Mouse (Mus musculus) limb, embryonic 11.5 days (tissue): Measurements from ENCODE around the gene Pdzk1ip1. TPM values are rescaled to one million over a fixed set of nuclear protein-coding genes. Genes with fewer than 3 reads are reported as not detected.

ENCODE experiments used
- ATAC-seq: fragments of 200-750 bp; cut with Nextera tagmentation; 2 replicates; pipeline ENCODE4 v1.8.0; 2017; ENCODE audit warnings: low read depth; ENCODE audit not compliant: insufficient number of reproducible peaks, low FRiP score, low TSS enrichment
- DNase-seq: peaks from one replicate; pipeline ENCODE4 v3.0.0-alpha.2; 2015; ENCODE audit warnings: low spot score
- H3K27ac ChIP-seq: fragments of 300-500 bp; sonication (generic); replicated peaks from 2 replicates; pipeline ENCODE4 v1.5.1; 2014; ENCODE audit warnings: low read depth, mild to moderate bottlenecking, low read length
- H3K27me3 ChIP-seq: fragments of 300-500 bp; sonication (generic); 2 replicates; pipeline ENCODE4 v1.6.1; 2014; ENCODE audit warnings: mild to moderate bottlenecking, low read length, mixed read lengths; ENCODE audit not compliant: control insufficient read depth, insufficient read depth
- H3K36me3 ChIP-seq: fragments of 300-500 bp; sonication (generic); 2 replicates; pipeline ENCODE4 v1.6.1; 2014; ENCODE audit warnings: mild to moderate bottlenecking, low read length, moderate library complexity, mixed read lengths; ENCODE audit not compliant: control insufficient read depth, insufficient read depth
- H3K4me1 ChIP-seq: fragments of 300-500 bp; sonication (generic); 2 replicates; pipeline ENCODE4 v1.6.1; 2014; ENCODE audit warnings: low read length, mixed read lengths; ENCODE audit not compliant: control insufficient read depth, insufficient read depth
- H3K4me2 ChIP-seq: fragments of 300-500 bp; sonication (generic); 2 replicates; pipeline ENCODE4 v1.6.1; 2014; ENCODE audit warnings: low read depth, mild to moderate bottlenecking, moderate library complexity; ENCODE audit not compliant: severe bottlenecking
- H3K4me3 ChIP-seq: fragments of 300-500 bp; sonication (generic); 2 replicates; pipeline ENCODE4 v1.5.1; 2014; ENCODE audit warnings: low read depth, low read length
- H3K9ac ChIP-seq: fragments of 300-500 bp; sonication (generic); 2 replicates; pipeline ENCODE4 v1.6.1; 2014; ENCODE audit warnings: mild to moderate bottlenecking, low read length
- H3K9me3 ChIP-seq: fragments of 300-500 bp; sonication (generic); 2 replicates; pipeline ENCODE4 v1.6.1; 2016; ENCODE audit warnings: low read length; ENCODE audit not compliant: control insufficient read depth
- WGBS: fragments of 180-500 bp; shearing (Covaris S2); extraction: QIAGEN DNeasy Blood & Tissue Kit; methylation state at CpG from one replicate; pipeline ENCODE4 v1.1.7; 2014; 5-methylcytosine and 5-hydroxymethylcytosine counted together
- polyA plus RNA-seq: library from polyadenylated mRNA; unstranded; fragments of >200 nt; fragmentation: Nextera tagmentation; extraction: Ambion mirVana; gene quantifications from 2 replicates; pipeline ENCODE4 v1.2.1, GENCODE M21; 2014

Pdzk1ip1 gene
- polyA plus RNA-seq, 1 experiment from 2014 or later, result 12.3 TPM

DNA sequence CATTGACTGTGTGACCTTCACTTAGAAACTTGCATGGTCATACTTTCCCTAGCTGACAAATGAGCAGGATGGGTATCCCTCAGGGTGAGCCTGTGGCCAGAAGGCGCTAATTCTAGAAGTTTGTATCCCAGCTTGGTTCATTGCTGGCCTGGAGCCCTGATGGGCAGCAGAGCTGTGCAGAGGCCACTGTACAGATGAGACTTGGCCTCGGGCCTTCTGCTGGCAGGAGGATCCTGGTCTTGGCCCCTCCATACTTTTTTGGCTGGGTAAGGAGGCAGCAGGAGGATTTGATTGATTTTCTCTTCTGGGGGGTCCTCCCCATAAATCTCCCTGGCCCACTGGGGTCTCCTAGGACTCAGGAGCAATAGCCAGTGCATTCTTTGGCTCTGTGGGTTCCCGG is 5.5 kb upstream of the Pdzk1ip1 start:
- H3K4me1 ChIP-seq, result 0 out of 2 replicates have a peak, but pooled peaks cover 5% of the 10 kb centered on the region
- H3K9ac ChIP-seq, result no peak overlapping the region
- ATAC-seq (no peak), DNase-seq (no peak)
- H3K27me3 ChIP-seq, result peaks cover 5% of the 10 kb centered on the region; the same call in 1 of the 2 replicates
- H3K4me3 ChIP-seq, result no peak overlapping the region
- H3K36me3 ChIP-seq, result no peaks in the 10 kb centered on the region
- no peak overlapping the region for H3K27ac ChIP-seq
- H3K4me2 ChIP-seq, result no peak overlapping the region
- WGBS, result 81% methylated on average over 3 of the region's 3 CpGs
- H3K9me3 ChIP-seq, result no peaks in the 10 kb centered on the region

DNA sequence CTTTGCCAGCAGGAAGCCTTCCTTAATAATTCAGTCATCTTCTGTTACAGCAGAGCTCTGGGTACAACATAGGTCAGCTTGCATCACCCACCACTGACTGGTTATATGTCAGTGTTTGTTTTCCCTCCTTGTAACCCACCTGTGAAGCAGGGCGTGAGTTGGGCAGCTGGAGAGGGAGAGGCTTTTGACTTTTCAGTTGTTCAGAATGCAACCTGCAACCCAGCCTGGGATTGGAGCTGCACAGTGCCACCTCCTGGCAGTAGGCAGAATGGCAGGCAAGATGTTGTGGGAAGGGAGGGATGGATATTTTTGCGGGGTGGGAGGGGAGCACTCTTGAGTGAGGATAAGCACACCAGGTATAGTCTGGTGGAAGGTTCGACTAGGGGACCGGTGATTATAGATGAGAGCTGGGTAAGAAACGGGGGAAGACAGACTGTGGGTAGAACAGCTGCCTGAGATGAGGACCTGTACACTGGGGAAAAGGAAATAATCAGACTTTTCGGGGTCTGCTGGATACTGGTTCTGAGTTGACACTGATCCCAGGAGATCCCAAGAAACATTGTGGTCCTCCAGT is 2.9 kb upstream of the Pdzk1ip1 start:
- no peak overlapping the region for H3K4me3 ChIP-seq
- no peaks in the 10 kb centered on the region for H3K36me3 ChIP-seq
- H3K9me3 ChIP-seq, result no peaks in the 10 kb centered on the region
- H3K4me1 ChIP-seq, result no peaks in the 10 kb centered on the region
- DNase-seq (peak; percentile 73), ATAC-seq (no peak)
- H3K4me2 ChIP-seq, result no peak overlapping the region
- H3K27ac ChIP-seq, result no peak overlapping the region
- H3K9ac ChIP-seq, result no peak overlapping the region
- peaks cover 12% of the 10 kb centered on the region; the same call in 1 of the 2 replicates for H3K27me3 ChIP-seq
- 23% methylated on average over 6 of the region's 6 CpGs for WGBS

DNA sequence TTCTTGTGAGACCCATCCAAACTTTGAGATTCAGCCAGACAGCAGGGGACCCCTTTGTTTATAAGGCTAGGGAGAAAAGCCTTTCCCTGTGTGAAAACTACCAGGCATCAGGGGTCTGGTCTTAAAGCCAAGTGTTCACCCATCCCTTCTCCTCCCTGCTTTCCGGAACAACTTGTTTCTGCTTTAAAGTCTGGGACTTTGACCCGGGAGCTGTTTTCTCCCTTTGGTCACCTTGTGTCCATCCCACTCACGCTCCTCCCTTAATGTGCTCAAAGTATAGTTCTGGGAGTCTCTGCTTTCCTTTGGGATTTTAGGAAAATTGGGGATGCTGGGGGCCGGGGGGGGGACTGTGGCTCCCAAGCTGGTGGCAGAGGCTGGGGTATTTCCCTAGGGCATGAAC is 2.3 kb upstream of the Pdzk1ip1 start:
- H3K9ac ChIP-seq, result no peak overlapping the region
- ATAC-seq (no peak), DNase-seq (no peak)
- H3K27me3 ChIP-seq, result peaks cover 12% of the 10 kb centered on the region; the same call in 1 of the 2 replicates
- no peak overlapping the region for H3K4me2 ChIP-seq
- H3K4me3 ChIP-seq, result no peak overlapping the region
- H3K9me3 ChIP-seq, result no peaks in the 10 kb centered on the region
- H3K27ac ChIP-seq, result no peak overlapping the region
- no peaks in the 10 kb centered on the region for H3K36me3 ChIP-seq
- no peaks in the 10 kb centered on the region for H3K4me1 ChIP-seq
- 63% methylated on average over 4 of the region's 4 CpGs for WGBS

DNA sequence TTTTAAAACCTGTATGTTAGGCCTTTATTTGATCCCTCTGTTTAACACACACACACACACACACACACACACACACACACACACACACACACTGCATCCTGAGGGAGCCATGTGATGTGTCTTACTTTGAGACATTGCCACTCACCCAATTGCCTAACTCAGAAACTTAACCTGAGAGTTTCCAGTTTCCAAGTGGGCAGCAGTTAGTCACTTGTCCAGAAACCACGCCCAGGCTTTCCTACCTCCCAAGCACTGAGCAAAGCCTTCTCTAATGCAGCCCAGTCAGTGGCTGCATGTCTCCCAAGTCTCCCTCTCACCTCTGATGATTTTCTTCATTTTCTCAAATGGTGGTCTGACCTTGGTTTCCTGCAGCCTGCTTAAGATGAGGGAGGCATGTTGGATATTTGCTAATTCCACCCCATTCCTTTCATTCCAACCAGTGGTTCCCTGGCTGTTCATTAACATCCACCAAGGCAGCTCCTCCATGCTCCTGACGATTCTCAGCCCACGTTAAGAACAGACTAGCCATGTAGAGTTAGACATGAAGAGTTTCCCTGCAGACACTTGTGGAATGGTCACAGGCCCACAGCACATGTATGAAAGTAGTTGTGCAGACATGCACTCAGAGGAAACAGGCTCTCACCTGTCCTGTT is 1.6 kb upstream of the Pdzk1ip1 start:
- Histone ChIP-seq H3K9me3 (no peaks in the 10 kb centered on the region), H3K27ac (no peak overlapping the region), H3K27me3 (peaks cover 12% of the 10 kb centered on the region; the same call in 1 of the 2 replicates), H3K9ac (no peak overlapping the region), H3K4me2 (no peak overlapping the region), H3K4me3 (no peak overlapping the region), H3K4me1 (no peaks in the 10 kb centered on the region), H3K36me3 (no peaks in the 10 kb centered on the region)
- DNase-seq (no peak), ATAC-seq (no peak)
- WGBS, result 72% methylated on average over 3 of the region's 3 CpGs

DNA sequence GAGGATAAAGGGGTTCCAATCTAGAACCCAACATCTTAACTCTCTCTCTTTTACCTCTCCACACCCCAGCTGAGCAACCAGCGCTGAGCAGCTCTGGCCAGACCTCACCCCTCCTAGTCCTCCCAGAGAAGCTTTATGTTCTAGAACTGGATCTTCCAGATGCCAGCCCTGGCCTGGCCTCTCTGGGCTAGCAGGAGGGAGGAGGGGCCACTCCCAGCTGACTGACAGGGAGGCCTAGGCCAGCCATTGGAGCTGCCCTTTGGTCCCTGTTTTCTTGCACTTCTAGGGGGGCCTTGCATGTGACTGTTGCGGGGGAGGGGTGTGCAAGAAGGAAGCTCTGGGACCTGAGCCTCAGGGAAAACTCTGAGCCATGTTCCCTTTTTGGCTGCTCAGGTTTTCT is 2.1 kb downstream of the Pdzk1ip1 start:
- Histone ChIP-seq H3K9ac (no peak overlapping the region), H3K9me3 (no peaks in the 10 kb centered on the region), H3K4me1 (no peaks in the 10 kb centered on the region), H3K27me3 (peaks cover 25% of the 10 kb centered on the region), H3K4me3 (no peak overlapping the region), H3K36me3 (no peaks in the 10 kb centered on the region), H3K4me2 (no peak overlapping the region), H3K27ac (no peak overlapping the region)
- WGBS, result 59% methylated on average over 2 of the region's 2 CpGs
- DNase-seq (no peak), ATAC-seq (no peak)

DNA sequence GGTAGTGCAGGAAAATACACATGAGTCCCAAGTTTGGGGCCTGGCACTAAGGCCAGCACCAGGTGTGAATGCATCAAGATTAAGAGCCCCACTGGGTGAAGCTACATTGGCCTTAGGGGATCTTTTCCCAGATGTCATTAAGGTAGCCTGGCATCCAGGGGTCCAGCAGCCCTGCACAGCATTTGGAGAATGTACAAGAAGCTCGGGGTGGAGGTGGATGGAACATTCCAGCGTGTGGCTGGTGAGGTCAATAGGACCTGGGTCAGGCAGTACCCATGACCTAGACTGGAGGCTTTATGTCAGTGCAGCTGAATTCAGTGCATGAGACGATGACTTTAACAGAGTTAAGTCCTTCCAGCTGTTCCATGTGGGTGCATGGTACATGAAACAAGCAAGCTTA is 3.3 kb downstream of the Pdzk1ip1 start:
- H3K4me2 ChIP-seq, result no peak overlapping the region
- WGBS, result 77% methylated on average over 3 of the region's 3 CpGs
- H3K27ac ChIP-seq, result no peak overlapping the region
- peaks cover 37% of the 10 kb centered on the region for H3K27me3 ChIP-seq
- no peak for ATAC-seq
- no peak for DNase-seq
- no peak overlapping the region for H3K4me3 ChIP-seq
- no peaks in the 10 kb centered on the region for H3K9me3 ChIP-seq
- no peak overlapping the region for H3K9ac ChIP-seq
- no peaks in the 10 kb centered on the region for H3K36me3 ChIP-seq
- H3K4me1 ChIP-seq, result peaks cover under 1% of the 10 kb centered on the region; the same call in 1 of the 2 replicates

DNA sequence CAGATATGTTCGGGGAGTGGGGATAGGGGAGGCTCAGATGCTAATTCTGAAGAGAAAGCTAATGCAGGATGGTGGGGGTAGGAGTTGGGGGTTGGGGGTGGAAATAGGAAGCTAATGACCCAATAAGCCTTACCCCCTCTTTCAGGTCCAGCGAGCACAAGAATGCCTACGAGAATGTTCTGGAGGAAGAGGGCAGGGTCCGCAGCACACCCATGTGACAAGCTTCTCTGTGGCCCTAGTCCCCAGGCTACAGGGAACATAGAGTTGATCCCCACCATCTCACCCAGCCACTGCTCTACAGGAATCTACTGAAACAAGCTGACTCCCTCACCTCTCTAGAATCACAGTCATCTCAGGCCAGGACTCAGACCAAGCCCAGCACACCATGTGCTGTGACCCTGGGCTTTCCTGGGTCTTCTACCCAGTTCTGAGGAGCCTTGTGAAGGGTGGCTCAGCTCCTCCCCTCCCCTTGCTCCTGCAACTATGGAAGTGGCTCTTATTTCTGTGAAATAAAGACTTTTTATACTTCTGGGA is 4.9 kb downstream of the Pdzk1ip1 start:
- H3K4me3 ChIP-seq, result no peak overlapping the region
- peaks cover 3% of the 10 kb centered on the region; the same call in 1 of the 2 replicates for H3K4me1 ChIP-seq
- H3K36me3 ChIP-seq, result no peaks in the 10 kb centered on the region
- H3K27ac ChIP-seq, result no peak overlapping the region
- DNase-seq (no peak), ATAC-seq (no peak)
- no peaks in the 10 kb centered on the region for H3K9me3 ChIP-seq
- WGBS, result 92% methylated on average over 4 of the region's 4 CpGs
- no peak overlapping the region for H3K4me2 ChIP-seq
- H3K9ac ChIP-seq, result no peak overlapping the region
- H3K27me3 ChIP-seq, result peaks cover 32% of the 10 kb centered on the region

DNA sequence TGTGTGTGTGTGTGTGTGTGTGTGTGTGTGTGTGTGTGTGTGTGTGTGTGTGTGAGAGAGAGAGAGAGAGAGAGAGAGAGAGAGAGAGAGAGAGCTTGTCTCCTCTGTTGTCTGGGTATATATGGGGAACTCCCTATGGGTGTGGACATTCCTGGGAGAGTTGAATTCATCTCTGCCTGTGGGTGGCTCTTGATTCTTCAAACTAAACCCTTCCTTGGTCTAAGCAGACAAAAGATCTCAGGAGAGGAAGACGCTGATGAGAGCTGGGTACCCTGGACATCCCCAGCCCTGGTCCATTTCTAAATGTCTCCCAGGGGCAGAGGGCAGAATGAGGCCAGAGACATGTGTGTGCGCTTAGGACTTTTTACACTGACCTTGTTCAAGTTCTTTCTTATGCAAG is 5.5 kb downstream of the Pdzk1ip1 start:
- Histone ChIP-seq H3K9me3 (no peaks in the 10 kb centered on the region), H3K4me3 (no peak overlapping the region), H3K27ac (no peak overlapping the region), H3K9ac (no peak overlapping the region), H3K27me3 (peaks cover 28% of the 10 kb centered on the region), H3K4me1 (peaks cover 3% of the 10 kb centered on the region; the same call in 1 of the 2 replicates), H3K4me2 (no peak overlapping the region), H3K36me3 (no peaks in the 10 kb centered on the region)
- ATAC-seq (no peak), DNase-seq (no peak)
- WGBS, result 81% methylated on average over 2 of the region's 2 CpGs
